Mouse (Mus musculus) cerebellum, adult 2 months (tissue): ENCODE measurements at regions not wholly inside any gene's neighbourhood (a gene's known extent, or its start where the extent isn't known, plus 50 kb on each side); places are given as distances from the start of the nearest gene placed in this dataset.

ENCODE experiments used
- DNase-seq, 2 experiments: peaks; one replicate each; pipeline ENCODE4 v3.0.0; 2021
- H3K27ac ChIP-seq: fragments of 200-500 bp; 2 replicates; pipeline ENCODE4 v1.5.1; 2012; ENCODE audit warnings: low read length, control low read depth, inconsistent platforms; ENCODE audit not compliant: insufficient read depth
- H3K27me3 ChIP-seq: fragments of 200-500 bp; 2 replicates; pipeline ENCODE4 v1.6.1; 2012; ENCODE audit warnings: inconsistent platforms, mild to moderate bottlenecking, low read length, moderate library complexity; ENCODE audit not compliant: control insufficient read depth, insufficient read depth
- H3K4me1 ChIP-seq: fragments of 200-500 bp; 2 replicates; pipeline ENCODE4 v1.6.1; 2011; ENCODE audit warnings: low read length; ENCODE audit not compliant: control insufficient read depth, insufficient read depth
- H3K4me3 ChIP-seq: fragments of 200-500 bp; replicated peaks from 2 replicates; pipeline ENCODE3; 2011; ENCODE audit warnings: mild to moderate bottlenecking, low read depth, low read length, control low read depth; ENCODE audit not compliant: insufficient read depth
- CTCF ChIP-seq: fragments of 200-500 bp; IDR thresholded peaks from 2 replicates; pipeline ENCODE4 v1.5.1; 2011; ENCODE audit warnings: low read depth, mild to moderate bottlenecking, control low read depth, low read length, moderate library complexity, borderline replicate concordance; ENCODE audit not compliant: insufficient read depth
- POLR2A ChIP-seq: fragments of 200-500 bp; IDR thresholded peaks from 2 replicates; pipeline ENCODE4 v1.6.1; 2011; ENCODE audit warnings: low read length, control low read depth, borderline replicate concordance; ENCODE audit not compliant: insufficient read depth
- WGBS: fragments of 180-500 bp; shearing (Covaris S2); methylation state at CpG from one replicate; pipeline ENCODE4 v1.1.7; 2018; 5-methylcytosine and 5-hydroxymethylcytosine counted together

- TF ChIP-seq CTCF (no peak), POLR2A (no peak)
- Histone ChIP-seq H3K27ac (no peak overlapping the region), H3K27me3 (no peaks in the 10 kb centered on the region), H3K4me3 (no peak overlapping the region), H3K4me1 (no peaks in the 10 kb centered on the region)
- 48% methylated on average over 17 of the region's 17 CpGs for WGBS
- DNase-seq = peak; percentile 6 to 14
Measured at GRCm38 (mm10) chr2:52804106-52804825, 53.4 kb upstream of the Fmnl2 start.

GRCm38 (mm10) chr2:52804826-52805149, 52.9 kb upstream of the Fmnl2 start:
- Histone ChIP-seq H3K4me3 (no peak overlapping the region), H3K4me1 (no peaks in the 10 kb centered on the region), H3K27me3 (no peaks in the 10 kb centered on the region), H3K27ac (no peak overlapping the region)
- 38% methylated on average over 1 of the region's 1 CpGs for WGBS
- DNase-seq = peak in 1 of 2 experiments; percentile 7
- TF ChIP-seq POLR2A = no peak
- no peak for TF ChIP-seq CTCF

GRCm38 (mm10) chr2:52807826-52808225, 49.8 kb upstream of the Fmnl2 start:
- TF ChIP-seq CTCF (no peak), POLR2A (no peak)

More at GRCm38 (mm10) chr2:52807826-52808225, 49.8 kb upstream of the Fmnl2 start:
- 42% methylated on average over 2 of the region's 2 CpGs for WGBS
- no peak for DNase-seq
- Histone ChIP-seq H3K4me3 (no peak overlapping the region), H3K27ac (no peak overlapping the region), H3K4me1 (no peaks in the 10 kb centered on the region), H3K27me3 (no peaks in the 10 kb centered on the region)
